Mouse (Mus musculus): ENCODE measurements around the gene Prr19.

GRCm38 (mm10) chr7:25274996-25275395 lies 26.2 kb upstream of the Prr19 start:
- no peak for TF ChIP-seq GATA1 (IDR thresholded peaks at IDR 0.05; ENCODE audit: low read length)
- no peak for TF ChIP-seq TAL1 (IDR thresholded peaks at IDR 0.05; ENCODE audit: low read length)
